Mouse (Mus musculus): ENCODE results near the gene Olfr692. TPM values are rescaled to one million over a fixed set of nuclear protein-coding genes. Genes with fewer than 3 reads are reported as not detected.

Gene Olfr692
- total RNA-seq, 2 experiments from 2014 or later: not detected

- no peak for DNase-seq (ENCODE audit: low spot score in 2 of 2)
Observed at GRCm38 (mm10) chr7:105404268-105404667, 36.2 kb downstream of the Olfr692 start, which contains the start of gene Cnga4. Cnga4 (plus strand) TSS chr7:105404568.

- DNase-seq (ENCODE audit: low spot score in 2 of 2): no peak
Observed at GRCm38 (mm10) chr7:105406322-105406721, 38.3 kb downstream of the Olfr692 start.

GRCm38 (mm10) chr7:105411874-105412632, 44.0 kb downstream of the Olfr692 start:
- DNase-seq (ENCODE audit: low spot score in 2 of 2): peak; percentile 77 to 85

- no peak for DNase-seq (ENCODE audit: low spot score in 2 of 2)
Observed at GRCm38 (mm10) chr7:105414385-105414784, 46.4 kb downstream of the Olfr692 start.

- no peak for DNase-seq (ENCODE audit: low spot score in 2 of 2)
Observed at GRCm38 (mm10) chr7:105416529-105416928, 48.5 kb downstream of the Olfr692 start.

GRCm38 (mm10) chr7:105418106-105418505, 50.1 kb downstream of the Olfr692 start:
- no peak for DNase-seq (ENCODE audit: low spot score in 2 of 2)

Other genes starting within 250 kb of the Olfr692 start
- not detected for gene Olfr683, start 221.2 kb upstream of the Olfr692 start, total RNA-seq (2021)
- not detected for gene Olfr684, start 204.6 kb upstream of the Olfr692 start, total RNA-seq (2021)
- not detected for gene Olfr685, start 182.2 kb upstream of the Olfr692 start, total RNA-seq (2021)
- not detected for gene Olfr686, start 160.7 kb upstream of the Olfr692 start, total RNA-seq (2021)
- gene Olfr688, start 80.1 kb upstream of the Olfr692 start, total RNA-seq (2021): not detected
- not detected for gene Olfr689, start 57.1 kb upstream of the Olfr692 start, total RNA-seq (2021)
- 1 to 10 TPM in 1 of 2 experiments, under 1 TPM in 1; 0.53 to 1.0 TPM for gene Olfr690, start 34.1 kb upstream of the Olfr692 start, total RNA-seq (2021)
- gene Olfr691, start 26.0 kb upstream of the Olfr692 start, total RNA-seq (2021): 1 to 10 TPM in 1 of 2 experiments, under 1 TPM in 1; 0.90 to 1.2 TPM
- not detected for gene Gm5901, start 6.8 kb downstream of the Olfr692 start, total RNA-seq (2021)
- 10 to 100 TPM; 54.3 to 58.2 TPM for gene Fam160a2, start 31.8 kb downstream of the Olfr692 start, total RNA-seq (2021)
- under 1 TPM; 0.39 to 0.41 TPM for gene Cnga4, start 36.3 kb downstream of the Olfr692 start, total RNA-seq (2021)
- 10 to 100 TPM; 10.1 to 11.3 TPM for gene Cckbr, start 57.5 kb downstream of the Olfr692 start, total RNA-seq (2021)
- 10 to 100 TPM; 13.8 to 14.1 TPM for gene Cavin3, start 114.1 kb downstream of the Olfr692 start, total RNA-seq (2021)
- 10 to 100 TPM; 90.1 to 93.9 TPM for gene Smpd1, start 186.1 kb downstream of the Olfr692 start, total RNA-seq (2021)
- 100 to 1,000 TPM; 368 to 375 TPM for gene Apbb1, start 213.4 kb downstream of the Olfr692 start, total RNA-seq (2021)
- gene Hpx, start 231.9 kb downstream of the Olfr692 start, total RNA-seq (2021): not detected

Measured in layer of hippocampus, postnatal 14 days (tissue).